Mouse (Mus musculus): ENCODE measurements at regions not wholly inside any gene's neighbourhood (a gene's known extent, or its start where the extent isn't known, plus 50 kb on each side); places are given as distances from the start of the nearest gene placed in this dataset.

- Histone ChIP-seq H3K9me3 (ENCODE audit: control insufficient read depth, low read length) (no peaks in the 10 kb centered on the region), H3K36me3 (ENCODE audit: control insufficient read depth, insufficient read depth, low read length) (no peaks in the 10 kb centered on the region), H3K27ac (replicated peaks; ENCODE audit: low read depth, low read length) (no peak overlapping the region), H3K4me1 (ENCODE audit: control insufficient read depth, insufficient read depth, low read length) (no peaks in the 10 kb centered on the region), H3K4me3 (ENCODE audit: low read depth, low read length) (no peak overlapping the region), H3K4me2 (ENCODE audit: low read depth, low read length) (no peak overlapping the region), H3K9ac (ENCODE audit: low read depth, low read length) (no peak overlapping the region), H3K27me3 (replicated peaks; ENCODE audit: control insufficient read depth, insufficient read depth, low read length) (no peaks in the 10 kb centered on the region)
- peak; percentile 82 for DNase-seq (ENCODE audit: low spot score)
- 46% methylated on average over 5 of the region's 5 CpGs for WGBS
- no peak for ATAC-seq (ENCODE audit: low read depth)
Observed at GRCm38 (mm10) chr8:15438546-15438945, 392.7 kb upstream of the BB014433 start.

- no peak for ATAC-seq (ENCODE audit: low read depth)
- H3K4me2 ChIP-seq (ENCODE audit: low read depth, low read length): no peak overlapping the region
- no peaks in the 10 kb centered on the region for H3K36me3 ChIP-seq (ENCODE audit: control insufficient read depth, insufficient read depth, low read length)
- H3K9me3 ChIP-seq (ENCODE audit: control insufficient read depth, low read length): no peaks in the 10 kb centered on the region
- H3K4me3 ChIP-seq (ENCODE audit: low read depth, low read length): no peak overlapping the region
- H3K27ac ChIP-seq (replicated peaks; ENCODE audit: low read depth, low read length): no peak overlapping the region
- no peak for DNase-seq (ENCODE audit: low spot score)
- no peaks in the 10 kb centered on the region for H3K4me1 ChIP-seq (ENCODE audit: control insufficient read depth, insufficient read depth, low read length)
- WGBS: 28% methylated on average over 4 of the region's 4 CpGs
- H3K9ac ChIP-seq (ENCODE audit: low read depth, low read length): no peak overlapping the region
- H3K27me3 ChIP-seq (replicated peaks; ENCODE audit: control insufficient read depth, insufficient read depth, low read length): no peaks in the 10 kb centered on the region
Observed at GRCm38 (mm10) chr8:15394722-15395115, 348.8 kb upstream of the BB014433 start.

- 73% methylated on average over 5 of the region's 5 CpGs for WGBS
Observed at GRCm38 (mm10) chr8:15393936-15394721, 348.3 kb upstream of the BB014433 start.

GRCm38 (mm10) chr8:15392056-15392455 lies 346.2 kb upstream of the BB014433 start:
- Histone ChIP-seq H3K4me3 (ENCODE audit: low read depth, low read length) (no peak overlapping the region), H3K27ac (replicated peaks; ENCODE audit: low read depth, low read length) (no peak overlapping the region), H3K9ac (ENCODE audit: low read depth, low read length) (no peak overlapping the region), H3K9me3 (ENCODE audit: control insufficient read depth, low read length) (no peaks in the 10 kb centered on the region), H3K36me3 (ENCODE audit: control insufficient read depth, insufficient read depth, low read length) (no peaks in the 10 kb centered on the region), H3K27me3 (replicated peaks; ENCODE audit: control insufficient read depth, insufficient read depth, low read length) (no peaks in the 10 kb centered on the region), H3K4me2 (ENCODE audit: low read depth, low read length) (no peak overlapping the region), H3K4me1 (ENCODE audit: control insufficient read depth, insufficient read depth, low read length) (no peaks in the 10 kb centered on the region)
- WGBS: 59% methylated on average over 4 of the region's 4 CpGs
- DNase-seq (ENCODE audit: low spot score) (no peak), ATAC-seq (ENCODE audit: low read depth) (no peak)

More at GRCm38 (mm10) chr8:15393936-15394721, 348.3 kb upstream of the BB014433 start:
- Histone ChIP-seq H3K4me1 (ENCODE audit: control insufficient read depth, insufficient read depth, low read length) (no peaks in the 10 kb centered on the region), H3K9ac (ENCODE audit: low read depth, low read length) (no peak overlapping the region), H3K27ac (replicated peaks; ENCODE audit: low read depth, low read length) (no peak overlapping the region), H3K4me3 (ENCODE audit: low read depth, low read length) (no peak overlapping the region), H3K4me2 (ENCODE audit: low read depth, low read length) (no peak overlapping the region), H3K36me3 (ENCODE audit: control insufficient read depth, insufficient read depth, low read length) (no peaks in the 10 kb centered on the region), H3K27me3 (replicated peaks; ENCODE audit: control insufficient read depth, insufficient read depth, low read length) (no peaks in the 10 kb centered on the region), H3K9me3 (ENCODE audit: control insufficient read depth, low read length) (no peaks in the 10 kb centered on the region)
- DNase-seq (ENCODE audit: low spot score): no peak
- no peak for ATAC-seq (ENCODE audit: low read depth)

GRCm38 (mm10) chr8:15388791-15389190 lies 342.9 kb upstream of the BB014433 start:
- no peaks in the 10 kb centered on the region for H3K9me3 ChIP-seq (ENCODE audit: control insufficient read depth, low read length)
- H3K4me3 ChIP-seq (ENCODE audit: low read depth, low read length): no peak overlapping the region
- ATAC-seq (ENCODE audit: low read depth) (no peak), DNase-seq (ENCODE audit: low spot score) (no peak)
- H3K9ac ChIP-seq (ENCODE audit: low read depth, low read length): no peak overlapping the region
- H3K27me3 ChIP-seq (replicated peaks; ENCODE audit: control insufficient read depth, insufficient read depth, low read length): no peaks in the 10 kb centered on the region
- H3K27ac ChIP-seq (replicated peaks; ENCODE audit: low read depth, low read length): no peak overlapping the region
- no peak overlapping the region for H3K4me2 ChIP-seq (ENCODE audit: low read depth, low read length)
- no peaks in the 10 kb centered on the region for H3K4me1 ChIP-seq (ENCODE audit: control insufficient read depth, insufficient read depth, low read length)
- H3K36me3 ChIP-seq (ENCODE audit: control insufficient read depth, insufficient read depth, low read length): no peaks in the 10 kb centered on the region
- WGBS: 83% methylated on average over 5 of the region's 5 CpGs

- no peaks in the 10 kb centered on the region for H3K4me1 ChIP-seq (ENCODE audit: control insufficient read depth, insufficient read depth, low read length)
- no peaks in the 10 kb centered on the region for H3K9me3 ChIP-seq (ENCODE audit: control insufficient read depth, low read length)
- DNase-seq (ENCODE audit: low spot score) (no peak), ATAC-seq (ENCODE audit: low read depth) (no peak)
- WGBS: 76% methylated on average over 2 of the region's 2 CpGs
- H3K27ac ChIP-seq (replicated peaks; ENCODE audit: low read depth, low read length): no peak overlapping the region
- H3K36me3 ChIP-seq (ENCODE audit: control insufficient read depth, insufficient read depth, low read length): no peaks in the 10 kb centered on the region
- H3K4me2 ChIP-seq (ENCODE audit: low read depth, low read length): no peak overlapping the region
- no peak overlapping the region for H3K9ac ChIP-seq (ENCODE audit: low read depth, low read length)
- no peaks in the 10 kb centered on the region for H3K27me3 ChIP-seq (replicated peaks; ENCODE audit: control insufficient read depth, insufficient read depth, low read length)
- no peak overlapping the region for H3K4me3 ChIP-seq (ENCODE audit: low read depth, low read length)
Observed at GRCm38 (mm10) chr8:15367063-15367462, 321.2 kb upstream of the BB014433 start.

- H3K27me3 ChIP-seq (replicated peaks; ENCODE audit: control insufficient read depth, insufficient read depth, low read length): no peaks in the 10 kb centered on the region
- H3K9me3 ChIP-seq (ENCODE audit: control insufficient read depth, low read length): no peaks in the 10 kb centered on the region
- H3K36me3 ChIP-seq (ENCODE audit: control insufficient read depth, insufficient read depth, low read length): no peaks in the 10 kb centered on the region
- 88% methylated on average over 1 of the region's 1 CpGs for WGBS
- H3K4me2 ChIP-seq (ENCODE audit: low read depth, low read length): no peak overlapping the region
- no peaks in the 10 kb centered on the region for H3K4me1 ChIP-seq (ENCODE audit: control insufficient read depth, insufficient read depth, low read length)
- H3K9ac ChIP-seq (ENCODE audit: low read depth, low read length): no peak overlapping the region
- H3K4me3 ChIP-seq (ENCODE audit: low read depth, low read length): no peak overlapping the region
- H3K27ac ChIP-seq (replicated peaks; ENCODE audit: low read depth, low read length): no peak overlapping the region
- DNase-seq (ENCODE audit: low spot score) (no peak), ATAC-seq (ENCODE audit: low read depth) (no peak)
Observed at GRCm38 (mm10) chr8:15364546-15364945, 318.7 kb upstream of the BB014433 start.

- no peaks in the 10 kb centered on the region for H3K4me1 ChIP-seq (ENCODE audit: control insufficient read depth, insufficient read depth, low read length)
- no peak for DNase-seq (ENCODE audit: low spot score)
- no peaks in the 10 kb centered on the region for H3K9me3 ChIP-seq (ENCODE audit: control insufficient read depth, low read length)
- H3K4me3 ChIP-seq (ENCODE audit: low read depth, low read length): no peak overlapping the region
- no peaks in the 10 kb centered on the region for H3K27me3 ChIP-seq (replicated peaks; ENCODE audit: control insufficient read depth, insufficient read depth, low read length)
- ATAC-seq (ENCODE audit: low read depth): no peak
- 88% methylated on average over 5 of the region's 5 CpGs for WGBS
- no peak overlapping the region for H3K4me2 ChIP-seq (ENCODE audit: low read depth, low read length)
- H3K27ac ChIP-seq (replicated peaks; ENCODE audit: low read depth, low read length): no peak overlapping the region
- H3K36me3 ChIP-seq (ENCODE audit: control insufficient read depth, insufficient read depth, low read length): no peaks in the 10 kb centered on the region
- H3K9ac ChIP-seq (ENCODE audit: low read depth, low read length): no peak overlapping the region
Observed at GRCm38 (mm10) chr8:15344151-15344550, 298.3 kb upstream of the BB014433 start.

GRCm38 (mm10) chr8:15343616-15344015 lies 297.7 kb upstream of the BB014433 start:
- no peak overlapping the region for H3K4me2 ChIP-seq (ENCODE audit: low read depth, low read length)
- no peaks in the 10 kb centered on the region for H3K4me1 ChIP-seq (ENCODE audit: control insufficient read depth, insufficient read depth, low read length)
- DNase-seq (ENCODE audit: low spot score) (no peak), ATAC-seq (ENCODE audit: low read depth) (no peak)
- no peaks in the 10 kb centered on the region for H3K36me3 ChIP-seq (ENCODE audit: control insufficient read depth, insufficient read depth, low read length)
- no peak overlapping the region for H3K9ac ChIP-seq (ENCODE audit: low read depth, low read length)
- no peaks in the 10 kb centered on the region for H3K9me3 ChIP-seq (ENCODE audit: control insufficient read depth, low read length)
- no peak overlapping the region for H3K27ac ChIP-seq (replicated peaks; ENCODE audit: low read depth, low read length)
- no peaks in the 10 kb centered on the region for H3K27me3 ChIP-seq (replicated peaks; ENCODE audit: control insufficient read depth, insufficient read depth, low read length)
- H3K4me3 ChIP-seq (ENCODE audit: low read depth, low read length): no peak overlapping the region
- 65% methylated on average over 1 of the region's 1 CpGs for WGBS

All from embryonic facial prominence, embryonic 14.5 days (tissue).